Mouse (Mus musculus): Measurements from ENCODE around the gene Epha4. TPM values are rescaled to one million over a fixed set of nuclear protein-coding genes. Genes with fewer than 3 reads are reported as not detected.

Gene Epha4
- polyA plus RNA-seq, 1 experiment from 2014 or later = 29.1 TPM

DNA sequence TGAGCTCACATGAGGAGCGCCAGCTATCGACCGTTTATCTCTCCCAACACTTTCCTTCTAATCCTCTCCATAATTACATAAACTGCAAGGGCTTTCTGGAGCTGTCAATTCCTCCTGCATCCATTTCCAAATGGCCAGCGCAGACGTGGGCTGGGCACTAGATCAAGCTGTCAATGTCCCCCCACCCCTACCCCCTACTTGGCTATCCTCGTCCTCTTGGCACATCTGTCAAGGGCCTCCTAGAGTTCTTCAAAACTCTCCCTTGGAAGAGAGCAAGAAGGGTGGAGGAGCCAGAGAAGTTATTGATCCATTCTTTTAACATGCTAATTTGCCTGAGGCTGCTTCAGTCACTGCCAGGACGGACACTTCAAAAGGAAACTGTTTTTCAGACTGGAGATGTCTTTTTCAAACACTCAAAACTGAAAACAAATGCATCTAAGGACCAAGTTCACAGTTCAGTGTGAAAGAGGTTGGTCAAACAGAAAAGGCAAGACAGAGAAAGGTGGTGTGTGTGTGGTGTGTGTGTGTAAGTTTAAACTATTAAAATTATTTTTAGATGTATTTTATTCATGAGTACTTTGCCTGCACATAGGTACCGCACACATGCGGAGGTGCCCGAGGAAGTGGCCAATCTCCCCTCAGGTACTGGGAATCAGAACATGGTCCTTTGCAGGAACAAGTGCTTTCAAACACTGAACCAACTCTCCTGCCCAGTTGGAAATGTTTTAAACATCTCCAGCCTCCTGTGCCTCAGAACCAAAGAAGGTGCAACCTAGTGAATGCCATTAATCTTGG is 20.9 kb downstream of the Epha4 start:
- Histone ChIP-seq H3K36me3 (replicated peaks) (peaks cover 16% of the 10 kb centered on the region), H3K27ac (replicated peaks) (no peak overlapping the region), H3K27me3 (replicated peaks; ENCODE audit: low read depth, poor library complexity, severe bottlenecking) (no peaks in the 10 kb centered on the region), H3K9me3 (no peaks in the 10 kb centered on the region), H3K4me3 (no peak overlapping the region), H3K4me1 (peaks cover 68% of the 10 kb centered on the region)
- no peak for DNase-seq (ENCODE audit: low spot score)
- WGBS = 40% methylated on average over 10 of the region's 10 CpGs

DNA sequence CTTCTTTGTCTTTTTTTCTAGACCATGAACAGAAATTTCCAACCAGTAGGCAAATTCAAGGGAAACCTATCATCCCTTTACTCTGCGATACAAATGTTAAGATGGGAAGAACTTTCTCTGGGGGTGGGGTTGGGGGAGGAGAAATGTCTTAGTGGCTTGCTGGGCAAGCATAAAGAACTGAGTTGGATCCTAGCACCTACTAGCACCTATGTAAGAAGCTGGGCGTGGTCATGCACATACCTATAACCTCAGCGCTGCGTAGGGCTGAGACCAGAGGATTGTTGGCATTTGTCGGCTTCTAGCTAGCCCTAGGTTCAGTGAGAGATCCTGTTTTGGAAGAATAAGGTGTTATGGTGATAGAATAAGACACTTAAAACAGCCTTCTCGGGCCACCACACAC is 24.7 kb downstream of the Epha4 start:
- no peaks in the 10 kb centered on the region for H3K9me3 ChIP-seq

DNA sequence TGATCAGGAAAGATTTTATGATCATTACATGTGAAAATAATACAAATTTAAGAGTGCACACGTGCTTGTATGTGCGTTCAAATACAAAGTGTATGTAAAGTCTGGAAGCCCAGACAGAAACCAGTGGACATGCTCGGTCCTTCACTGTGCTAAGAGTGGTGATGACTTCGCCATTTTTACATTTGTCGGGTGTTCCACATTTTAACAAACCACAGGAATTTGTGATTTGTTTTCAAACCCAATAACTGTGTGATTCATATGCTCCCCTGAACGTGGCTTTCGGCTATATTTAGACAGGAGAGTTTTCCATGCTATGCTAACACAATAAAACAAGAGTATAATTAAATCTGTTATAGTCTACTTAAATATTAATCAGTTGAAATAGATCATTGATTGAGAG is 25.5 kb downstream of the Epha4 start:
- WGBS = 92% methylated on average over 7 of the region's 7 CpGs
- Histone ChIP-seq H3K27ac (replicated peaks) (no peak overlapping the region), H3K9me3 (no peaks in the 10 kb centered on the region), H3K4me1 (peaks cover 23% of the 10 kb centered on the region), H3K27me3 (replicated peaks; ENCODE audit: low read depth, poor library complexity, severe bottlenecking) (no peaks in the 10 kb centered on the region), H3K36me3 (replicated peaks) (peaks cover 36% of the 10 kb centered on the region), H3K4me3 (no peak overlapping the region)
- DNase-seq (ENCODE audit: low spot score) = no peak

More for the DNA sequence above, 24.7 kb downstream of the Epha4 start:
- 96% methylated on average over 6 of the region's 6 CpGs for WGBS
- Histone ChIP-seq H3K4me3 (no peak overlapping the region), H3K36me3 (replicated peaks) (peaks cover 33% of the 10 kb centered on the region), H3K27me3 (replicated peaks; ENCODE audit: low read depth, poor library complexity, severe bottlenecking) (no peaks in the 10 kb centered on the region), H3K27ac (replicated peaks) (no peak overlapping the region), H3K4me1 (peaks cover 31% of the 10 kb centered on the region)
- no peak for DNase-seq (ENCODE audit: low spot score)

DNA sequence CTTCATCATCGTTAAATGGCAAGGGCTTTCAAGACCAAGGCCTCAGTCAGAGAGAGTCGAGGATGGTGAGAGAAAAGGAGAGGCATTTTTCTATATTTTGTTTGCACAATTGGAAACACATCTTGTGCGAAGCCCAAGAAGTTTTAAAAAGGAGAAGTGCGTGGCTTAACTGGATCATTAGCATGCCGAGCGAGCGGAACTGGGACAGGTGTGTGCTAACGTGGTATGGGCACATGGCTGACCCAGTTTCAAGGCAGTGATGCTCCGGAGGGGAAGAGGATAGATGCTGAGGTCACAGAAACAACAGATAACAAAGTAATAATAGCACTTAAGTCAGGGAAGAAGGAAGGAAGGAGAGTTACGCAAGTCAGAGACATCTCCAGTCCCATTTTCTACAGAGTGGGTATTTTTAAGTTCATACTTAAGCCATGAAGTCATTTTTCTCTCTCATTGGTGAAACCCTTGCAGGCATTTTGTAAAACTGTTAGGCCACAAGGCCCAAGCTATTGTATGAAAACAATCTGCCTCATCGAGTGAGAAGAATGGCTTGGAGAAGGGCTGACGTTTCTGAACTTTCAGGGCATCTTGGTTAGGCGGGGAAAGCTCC is 26.9 kb downstream of the Epha4 start:
- Histone ChIP-seq H3K27me3 (replicated peaks; ENCODE audit: low read depth, poor library complexity, severe bottlenecking) (no peaks in the 10 kb centered on the region), H3K4me1 (peaks cover 10% of the 10 kb centered on the region), H3K36me3 (replicated peaks) (peaks cover 40% of the 10 kb centered on the region), H3K9me3 (no peaks in the 10 kb centered on the region), H3K27ac (replicated peaks) (no peak overlapping the region), H3K4me3 (no peak overlapping the region)
- WGBS = 81% methylated on average over 13 of the region's 13 CpGs
- no peak for DNase-seq (ENCODE audit: low spot score)

DNA sequence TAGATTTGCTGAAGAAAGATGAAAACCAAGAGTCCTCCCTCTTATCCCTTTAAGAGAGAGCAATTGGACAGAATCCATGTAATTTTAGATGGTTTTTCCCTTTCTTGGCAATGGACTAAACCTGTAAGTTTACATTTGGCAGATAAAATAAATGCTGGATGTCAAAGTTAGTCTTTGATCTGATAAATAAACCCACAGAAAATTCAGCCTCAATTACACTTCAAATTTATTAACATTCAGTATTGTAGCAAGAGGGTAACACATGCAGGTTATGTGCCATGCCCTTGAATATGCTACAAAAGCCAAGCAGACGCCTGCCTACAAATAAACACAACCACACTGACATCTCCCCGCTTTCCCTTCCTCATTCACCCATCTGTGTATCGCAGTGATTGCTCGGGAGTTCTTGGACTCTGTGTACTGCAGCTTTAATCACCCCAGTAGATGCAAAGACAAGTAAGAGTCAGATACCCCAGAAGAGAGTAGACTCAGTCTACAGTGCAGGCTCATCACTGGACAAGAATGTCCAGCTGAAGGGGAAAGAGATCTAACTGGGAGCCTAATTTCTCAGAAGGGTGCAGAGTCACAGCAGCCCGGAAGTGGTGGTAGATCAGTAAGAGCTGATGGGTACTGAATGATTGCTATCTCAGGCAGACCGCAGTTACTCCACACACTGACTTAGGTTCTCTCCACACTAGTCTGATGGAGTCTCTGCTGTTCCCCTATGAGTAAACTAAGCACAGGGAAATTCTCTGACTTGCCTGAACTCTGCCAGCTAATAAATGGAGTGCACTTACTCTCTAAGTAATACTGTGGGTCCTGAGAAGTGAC is 29.9 kb downstream of the Epha4 start:
- Histone ChIP-seq H3K36me3 (replicated peaks) (peaks cover 29% of the 10 kb centered on the region), H3K27ac (replicated peaks) (no peak overlapping the region), H3K27me3 (replicated peaks; ENCODE audit: low read depth, poor library complexity, severe bottlenecking) (no peaks in the 10 kb centered on the region), H3K4me1 (no peaks in the 10 kb centered on the region), H3K9me3 (no peaks in the 10 kb centered on the region), H3K4me3 (no peak overlapping the region)
- DNase-seq (ENCODE audit: low spot score) = no peak
- WGBS = 93% methylated on average over 6 of the region's 6 CpGs

DNA sequence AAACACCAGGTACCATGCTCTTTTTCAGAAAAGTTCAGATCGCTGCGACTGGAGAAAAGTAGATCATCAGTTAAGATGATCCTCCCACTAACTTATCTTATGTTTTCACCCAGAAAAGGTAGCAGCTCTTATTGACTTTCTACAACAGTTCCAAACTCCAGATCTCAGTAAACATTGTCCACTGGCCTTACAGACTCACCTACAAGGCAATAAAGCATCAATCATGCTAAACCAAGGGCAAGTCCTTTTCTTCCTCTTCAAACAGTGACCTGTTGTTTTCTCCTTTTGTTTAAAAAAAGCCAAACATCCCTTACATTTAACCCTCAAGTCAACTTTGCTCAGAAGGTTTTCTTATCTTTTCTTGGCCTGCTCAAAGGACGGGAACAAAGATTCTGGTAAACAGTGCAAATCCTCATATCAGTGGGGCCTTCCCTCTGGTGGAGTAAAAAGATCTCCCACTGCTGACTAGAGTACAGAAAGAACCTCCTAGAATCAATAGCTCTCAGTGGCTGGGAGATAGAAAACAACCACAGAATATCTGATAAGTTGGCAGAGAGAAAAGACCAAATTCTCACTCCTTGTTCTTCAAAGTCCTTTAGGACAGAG is 39.0 kb downstream of the Epha4 start:
- DNase-seq (ENCODE audit: low spot score) = no peak
- Histone ChIP-seq H3K4me1 (peaks cover 12% of the 10 kb centered on the region), H3K4me3 (no peak overlapping the region), H3K36me3 (replicated peaks) (peaks cover 11% of the 10 kb centered on the region), H3K27me3 (replicated peaks; ENCODE audit: low read depth, poor library complexity, severe bottlenecking) (no peaks in the 10 kb centered on the region), H3K9me3 (no peaks in the 10 kb centered on the region), H3K27ac (replicated peaks) (no peak overlapping the region)
- WGBS = 83% methylated on average over 3 of the region's 3 CpGs

DNA sequence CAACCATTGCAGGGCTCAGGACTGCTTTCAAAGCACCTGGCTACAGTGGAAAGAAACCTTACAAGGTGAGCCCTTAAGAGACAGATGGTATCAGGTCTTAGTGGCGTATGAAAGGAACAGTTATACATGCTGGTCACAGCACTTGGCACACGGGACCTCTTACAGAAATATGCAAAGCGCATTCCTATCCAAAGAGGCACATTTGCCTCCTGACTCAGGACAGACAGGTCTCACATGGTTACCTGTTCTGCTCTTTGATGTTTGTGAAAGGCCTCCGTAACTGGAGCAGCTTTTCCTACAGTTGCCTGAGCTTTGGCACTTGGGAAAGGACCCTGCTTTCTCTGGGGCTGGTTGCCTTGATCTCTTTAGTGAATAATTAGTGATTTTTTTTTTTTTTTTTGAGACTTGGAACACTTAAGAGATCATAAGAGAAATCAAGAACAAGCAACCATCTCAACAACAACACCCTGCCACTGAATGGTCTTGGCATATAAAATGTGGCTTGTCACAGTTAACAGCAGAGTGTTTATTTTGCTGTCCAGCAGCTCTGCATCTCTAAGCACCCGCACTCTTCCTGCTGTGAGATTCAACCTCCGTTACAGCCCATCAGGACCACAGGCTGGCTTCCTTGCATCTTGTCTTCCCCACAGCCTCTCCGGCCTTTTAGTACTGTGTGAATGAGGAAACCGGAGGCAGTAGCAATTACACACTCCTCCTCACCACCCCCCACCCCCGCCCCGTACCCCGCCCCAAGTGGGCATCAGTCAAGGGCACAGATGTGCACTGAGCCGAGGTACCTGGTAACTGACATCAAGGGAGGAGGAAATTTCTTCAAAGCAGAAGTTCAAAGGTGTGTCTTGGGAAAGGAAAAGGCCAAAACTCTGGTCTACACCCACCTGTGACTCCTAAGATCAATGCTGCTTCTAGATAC is 41.2 kb downstream of the Epha4 start:
- Histone ChIP-seq H3K27ac (replicated peaks) (no peak overlapping the region), H3K27me3 (replicated peaks; ENCODE audit: low read depth, poor library complexity, severe bottlenecking) (no peaks in the 10 kb centered on the region), H3K36me3 (replicated peaks) (peaks cover 11% of the 10 kb centered on the region), H3K4me3 (no peak overlapping the region), H3K9me3 (no peaks in the 10 kb centered on the region), H3K4me1 (peaks cover 19% of the 10 kb centered on the region)
- no peak for DNase-seq (ENCODE audit: low spot score)
- 46% methylated on average over 12 of the region's 12 CpGs for WGBS

DNA sequence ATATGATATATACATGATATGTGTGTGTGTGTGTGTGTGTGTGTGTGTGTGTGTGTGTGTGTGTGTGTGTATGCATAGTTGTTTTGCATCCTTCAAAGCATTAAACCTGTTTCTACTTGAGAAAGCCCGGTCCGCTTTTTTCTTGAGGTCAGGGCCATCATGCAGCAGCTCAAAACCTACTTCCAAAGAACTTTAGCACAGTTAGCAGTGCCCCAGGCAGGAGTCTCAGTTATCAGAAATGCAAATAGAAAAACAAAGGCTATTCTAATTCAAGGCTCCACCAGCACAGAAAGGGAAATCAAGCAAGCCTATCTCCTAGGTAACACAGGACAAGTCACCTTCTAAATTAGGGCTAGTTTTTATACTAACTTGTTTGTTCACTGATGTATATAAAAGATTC is 42.3 kb downstream of the Epha4 start:
- 63% methylated on average over 2 of the region's 2 CpGs for WGBS

DNA sequence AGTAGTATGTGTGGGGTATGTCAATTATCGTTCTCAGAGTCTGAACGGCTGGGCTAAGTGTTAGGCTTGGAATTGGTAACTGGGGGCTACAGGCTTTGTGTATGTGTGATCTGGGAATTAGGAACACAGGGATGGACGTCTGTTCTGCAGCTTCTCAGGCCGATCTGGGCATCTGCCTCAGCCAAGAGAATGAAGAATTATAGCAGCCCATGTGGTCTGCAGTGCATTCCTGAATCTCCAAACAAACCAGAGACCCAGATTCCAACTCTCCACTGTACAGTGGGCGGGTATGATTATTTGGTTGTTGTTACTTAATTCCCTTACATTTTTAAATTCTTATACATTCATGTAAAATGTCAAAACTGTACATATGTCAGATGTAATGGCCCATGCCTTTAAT is 43.4 kb downstream of the Epha4 start:
- WGBS = 70% methylated on average over 5 of the region's 5 CpGs
- no peak overlapping the region for H3K4me3 ChIP-seq
- no peaks in the 10 kb centered on the region for H3K27me3 ChIP-seq (replicated peaks; ENCODE audit: low read depth, poor library complexity, severe bottlenecking)
- no peak overlapping the region for H3K27ac ChIP-seq (replicated peaks)
- peaks cover 22% of the 10 kb centered on the region for H3K4me1 ChIP-seq
- H3K9me3 ChIP-seq = no peaks in the 10 kb centered on the region
- peaks cover 10% of the 10 kb centered on the region for H3K36me3 ChIP-seq (replicated peaks)
- DNase-seq (ENCODE audit: low spot score) = no peak

More for the DNA sequence above, 42.3 kb downstream of the Epha4 start:
- H3K4me3 ChIP-seq = no peak overlapping the region
- peaks cover 11% of the 10 kb centered on the region for H3K36me3 ChIP-seq (replicated peaks)
- no peak for DNase-seq (ENCODE audit: low spot score)
- no peaks in the 10 kb centered on the region for H3K9me3 ChIP-seq
- H3K4me1 ChIP-seq = peaks cover 19% of the 10 kb centered on the region
- H3K27me3 ChIP-seq (replicated peaks; ENCODE audit: low read depth, poor library complexity, severe bottlenecking) = no peaks in the 10 kb centered on the region
- H3K27ac ChIP-seq (replicated peaks) = no peak overlapping the region

DNA sequence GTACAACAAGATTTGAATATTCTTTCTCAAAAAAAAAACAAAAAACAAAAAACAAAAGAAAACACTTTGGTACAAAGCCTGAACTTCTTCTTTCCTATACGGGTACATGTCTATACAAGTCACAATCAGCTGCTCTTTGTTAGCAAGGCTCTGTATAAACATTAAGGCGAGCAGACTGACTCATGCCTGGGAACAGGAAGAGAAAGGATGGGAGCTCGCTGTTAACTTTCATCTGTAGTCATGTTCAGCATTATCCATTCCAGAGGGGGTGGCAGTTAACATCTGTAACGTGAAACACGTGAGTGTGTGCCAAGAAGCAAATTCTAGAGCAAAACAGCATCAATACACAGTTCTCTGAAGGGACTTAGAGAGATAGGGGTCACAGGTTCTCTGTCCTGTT is 43.9 kb downstream of the Epha4 start:
- Histone ChIP-seq H3K4me1 (peaks cover 22% of the 10 kb centered on the region), H3K9me3 (no peaks in the 10 kb centered on the region), H3K4me3 (no peak overlapping the region), H3K36me3 (replicated peaks) (peaks cover 6% of the 10 kb centered on the region; the same call in 1 of the 2 replicates), H3K27ac (replicated peaks) (no peak overlapping the region), H3K27me3 (replicated peaks; ENCODE audit: low read depth, poor library complexity, severe bottlenecking) (no peaks in the 10 kb centered on the region)
- DNase-seq (ENCODE audit: low spot score) = no peak
- 52% methylated on average over 5 of the region's 5 CpGs for WGBS

DNA sequence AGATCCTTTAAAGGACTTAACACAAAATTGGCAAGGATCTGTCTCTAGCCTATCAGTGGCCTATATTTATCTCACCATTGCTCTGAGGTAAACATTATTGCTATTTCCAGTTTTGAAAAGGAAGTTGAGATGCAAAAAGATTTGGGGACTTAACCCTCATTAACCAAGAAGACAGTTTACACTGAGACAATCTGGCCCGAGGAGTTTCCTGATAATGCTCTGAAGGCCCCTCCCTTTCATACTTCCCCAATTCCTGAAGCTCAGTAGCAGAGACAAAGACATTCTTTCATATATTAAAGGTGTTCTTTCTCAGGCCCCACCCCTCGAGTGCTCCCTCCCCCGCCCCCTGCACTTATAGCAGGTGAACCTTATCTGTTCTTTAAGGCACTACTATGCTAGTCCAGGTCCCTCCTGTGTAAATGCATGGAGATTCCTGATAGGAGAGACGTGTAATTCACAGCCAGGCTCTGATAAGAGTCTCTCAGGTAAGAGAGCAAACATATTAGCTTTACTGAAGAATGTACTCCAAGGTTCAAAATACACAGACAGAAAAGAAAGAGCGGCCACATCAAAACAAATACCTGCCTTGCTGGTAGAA is 46.1 kb downstream of the Epha4 start:
- DNase-seq (ENCODE audit: low spot score) = no peak
- H3K4me3 ChIP-seq = no peak overlapping the region
- peaks cover 6% of the 10 kb centered on the region; the same call in 1 of the 2 replicates for H3K36me3 ChIP-seq (replicated peaks)
- H3K27me3 ChIP-seq (replicated peaks; ENCODE audit: low read depth, poor library complexity, severe bottlenecking) = no peaks in the 10 kb centered on the region
- WGBS = 74% methylated on average over 5 of the region's 5 CpGs
- H3K4me1 ChIP-seq = peaks cover 21% of the 10 kb centered on the region
- no peak overlapping the region for H3K27ac ChIP-seq (replicated peaks)
- H3K9me3 ChIP-seq = no peaks in the 10 kb centered on the region
